9 mouse cellular contexts compared by ENCODE assay signal in the genomic region with DNA sequence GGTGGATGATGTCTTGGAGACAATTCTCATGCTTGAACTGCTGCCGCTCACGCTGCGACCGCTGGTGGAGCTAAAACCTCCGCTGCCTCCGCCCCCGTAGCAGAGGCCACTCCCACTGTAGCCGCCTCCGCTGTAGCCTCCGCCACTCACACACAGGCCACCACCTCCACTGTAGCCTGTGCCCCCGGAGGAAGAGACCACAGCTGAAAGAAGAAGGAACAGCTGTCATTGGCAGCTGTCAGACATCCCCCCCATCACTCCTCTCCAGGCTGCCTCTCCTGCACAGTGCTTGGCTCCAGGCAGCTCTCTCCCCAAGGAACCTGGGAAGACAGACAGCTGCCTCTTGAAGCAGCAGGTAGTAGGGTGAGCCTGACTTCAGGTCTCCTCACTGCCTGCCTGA. TPM values are rescaled to one million over a fixed set of nuclear protein-coding genes. Genes with fewer than 3 reads are reported as not detected.
DNase-seq lines count a peak whose midpoint lies in the region; ATAC-seq and TF ChIP-seq lines count a peak whose summit lies in the region.
"Had no signal": no experiment of that assay in that cellular context is flagged by ENCODE, and none has a peak within 500 bp of the region (broad histone marks: within the 10 kb centered on the region; RNA-seq: fewer than 3 reads in every experiment).

No protein-coding gene starts in this region.

- H3K27ac ChIP-seq in heart, adult 2 months: no peak overlapping the region
- H3K27ac ChIP-seq in kidney, embryonic 16.5 days (ENCODE audit: low read length): no peak overlapping the region
- H3K27ac ChIP-seq in midbrain, embryonic 10.5 days (replicated peaks): no peak overlapping the region

- H3K9ac ChIP-seq in heart, adult 2 months (ENCODE audit: low read depth, low read length): no peak overlapping the region
- no peak overlapping the region for H3K9ac ChIP-seq in kidney, embryonic 16.5 days (replicated peaks; ENCODE audit: low read length)

- no peak for TF ChIP-seq CTCF in heart, adult 2 months (IDR thresholded peaks at IDR 0.05)

- peak; percentile 7 to 34 for DNase-seq in heart, adult 2 months
- DNase-seq in heart, adult 11 months: no peak
- peak; percentile 41 to 50 for DNase-seq in adrenal gland, postnatal 36 days
- peak; percentile 12 for DNase-seq in gastrocnemius, postnatal 25 days
- DNase-seq in midbrain, embryonic 10.5 days (ENCODE audit: low spot score): peak; percentile 51
- peak; percentile 21 to 34 for DNase-seq in thymus, adult 18-20 months
- DNase-seq in ovary, postnatal 14 days (ENCODE audit: low spot score): no peak

- no peaks in the 10 kb centered on the region; the same call in 1 of the 2 replicates for H3K27me3 ChIP-seq in heart, adult 2 months (ENCODE audit: control insufficient read depth, insufficient read depth, low read length)
- H3K27me3 ChIP-seq in kidney, embryonic 16.5 days (ENCODE audit: insufficient read depth, low read length): peaks cover 17% of the 10 kb centered on the region; the same call in 1 of the 2 replicates
- peaks cover 49% of the 10 kb centered on the region for H3K27me3 ChIP-seq in midbrain, embryonic 10.5 days (ENCODE audit: low read depth, poor library complexity, severe bottlenecking)

- H3K36me3 ChIP-seq in heart, adult 2 months (ENCODE audit: control insufficient read depth, insufficient read depth, low read length): no peaks in the 10 kb centered on the region
- H3K36me3 ChIP-seq in kidney, embryonic 16.5 days (ENCODE audit: insufficient read depth, low read length): no peaks in the 10 kb centered on the region
- H3K36me3 ChIP-seq in midbrain, embryonic 10.5 days: no peaks in the 10 kb centered on the region

- TF ChIP-seq POLR2A in heart, adult 2 months (IDR thresholded peaks at IDR 0.05; ENCODE audit: insufficient read depth, low read depth, low read length): no peak

- no peak for TF ChIP-seq EP300 in heart, adult 2 months (IDR thresholded peaks at IDR 0.05; ENCODE audit: insufficient read depth, low read depth, low read length)

- H3K4me3 ChIP-seq in heart, adult 2 months: no peak overlapping the region
- H3K4me3 ChIP-seq in kidney, embryonic 16.5 days (ENCODE audit: low read length): no peak overlapping the region
- H3K4me3 ChIP-seq in midbrain, embryonic 10.5 days: peak overlapping the region; percentile 39

- H3K9me3 ChIP-seq in kidney, embryonic 16.5 days (ENCODE audit: low read length): no peaks in the 10 kb centered on the region
- no peaks in the 10 kb centered on the region for H3K9me3 ChIP-seq in midbrain, embryonic 10.5 days (replicated peaks)

- H3K79me2 ChIP-seq in heart, adult 2 months (replicated peaks; ENCODE audit: control insufficient read depth, insufficient read depth, low read length): no peaks in the 10 kb centered on the region

- intact Hi-C loops in heart, adult 2 months (cut with DNase I): no loop called here

- no peaks in the 10 kb centered on the region for H3K4me1 ChIP-seq in heart, adult 2 months (ENCODE audit: control insufficient read depth, insufficient read depth, low read length)
- H3K4me1 ChIP-seq in kidney, embryonic 16.5 days (ENCODE audit: insufficient read depth, low read length): peaks cover 6% of the 10 kb centered on the region
- H3K4me1 ChIP-seq in midbrain, embryonic 10.5 days: peaks cover 27% of the 10 kb centered on the region

- 0% methylated on average over 11 of the region's 11 CpGs for WGBS in heart, adult 2 months
- WGBS in kidney, embryonic 16.5 days: under 1% methylated on average over 11 of the region's 11 CpGs
- 2% methylated on average over 11 of the region's 11 CpGs for WGBS in midbrain, embryonic 10.5 days

- H3K4me2 ChIP-seq in kidney, embryonic 16.5 days (replicated peaks; ENCODE audit: low read depth, low read length): peak overlapping the region; percentile 1

- peak; percentile 84 for ATAC-seq in kidney, embryonic 16.5 days (ENCODE audit: low FRiP score, low TSS enrichment)

RNA-seq across cellular contexts. Expression of gene Krt82, which starts 2.7 kb away (rescaled TPM):
- not detected for total RNA-seq in heart, adult 2 months (2021)
- polyA plus RNA-seq in heart, adult 2 months (2012; rRNA removed): not detected in 2 replicates
- not detected for total RNA-seq in adrenal gland, postnatal 36 days (2021)
- not detected for total RNA-seq in gastrocnemius, postnatal 25 days (2021)
- polyA plus RNA-seq in kidney, embryonic 16.5 days (2015; fragmentation: Nextera tagmentation; extraction: Ambion mirVana): not detected in 2 replicates
- polyA plus RNA-seq in midbrain, embryonic 10.5 days (2016; fragmentation: Nextera tagmentation; extraction: Ambion mirVana): not detected in 2 replicates
- total RNA-seq: ES-E14 had no signal

RNA-seq across cellular contexts. Expression of gene Krt90, which starts 9.6 kb away (rescaled TPM):
- total RNA-seq in heart, adult 2 months (2021): not detected
- polyA plus RNA-seq in heart, adult 2 months (2012; rRNA removed): 0.06 TPM in 1 of 2 replicates, not detected in the other
- total RNA-seq in adrenal gland, postnatal 36 days (2021): not detected
- total RNA-seq in gastrocnemius, postnatal 25 days (2021): not detected
- 0.10 and 0.15 TPM in 2 replicates for polyA plus RNA-seq in kidney, embryonic 16.5 days (2015; fragmentation: Nextera tagmentation; extraction: Ambion mirVana)
- polyA plus RNA-seq in midbrain, embryonic 10.5 days (2016; fragmentation: Nextera tagmentation; extraction: Ambion mirVana): 0.51 and 0.67 TPM in 2 replicates

RNA-seq across cellular contexts. Expression of gene Krt75, which starts 20.5 kb away (rescaled TPM):
- total RNA-seq in heart, adult 2 months (2021): not detected
- not detected in 2 replicates for polyA plus RNA-seq in heart, adult 2 months (2012; rRNA removed)
- not detected for total RNA-seq in adrenal gland, postnatal 36 days (2021)
- not detected for total RNA-seq in gastrocnemius, postnatal 25 days (2021)
- 0.27 and 0.32 TPM in 2 replicates for polyA plus RNA-seq in kidney, embryonic 16.5 days (2015; fragmentation: Nextera tagmentation; extraction: Ambion mirVana)
- not detected in 2 replicates for polyA plus RNA-seq in midbrain, embryonic 10.5 days (2016; fragmentation: Nextera tagmentation; extraction: Ambion mirVana)

RNA-seq across cellular contexts. Expression of gene Krt84, which starts 20.5 kb away (rescaled TPM):
- total RNA-seq in heart, adult 2 months (2021): not detected
- not detected in 2 replicates for polyA plus RNA-seq in heart, adult 2 months (2012; rRNA removed)
- total RNA-seq in adrenal gland, postnatal 36 days (2021): not detected
- total RNA-seq in gastrocnemius, postnatal 25 days (2021): not detected
- polyA plus RNA-seq in kidney, embryonic 16.5 days (2015; fragmentation: Nextera tagmentation; extraction: Ambion mirVana): not detected in 2 replicates
- not detected in 2 replicates for polyA plus RNA-seq in midbrain, embryonic 10.5 days (2016; fragmentation: Nextera tagmentation; extraction: Ambion mirVana)
- total RNA-seq: ES-E14 had no signal

RNA-seq across cellular contexts. Expression of gene Gm49425, which starts 36.1 kb away (rescaled TPM):
- not detected for total RNA-seq in heart, adult 2 months (2021)
- polyA plus RNA-seq in heart, adult 2 months (2012; rRNA removed): not detected in 2 replicates
- total RNA-seq in adrenal gland, postnatal 36 days (2021): not detected
- not detected for total RNA-seq in gastrocnemius, postnatal 25 days (2021)
- not detected in 2 replicates for polyA plus RNA-seq in kidney, embryonic 16.5 days (2015; fragmentation: Nextera tagmentation; extraction: Ambion mirVana)
- not detected in 2 replicates for polyA plus RNA-seq in midbrain, embryonic 10.5 days (2016; fragmentation: Nextera tagmentation; extraction: Ambion mirVana)
- total RNA-seq: ES-E14 had no signal

Comparison
In these comparisons a context has a peak if more than half of its experiments do, and no peak if none do; other contexts are left out.
1. DNase-seq: peak in heart, adult 2 months (2 of 2), adrenal gland, postnatal 36 days (2 of 2), gastrocnemius, postnatal 25 days (single experiment), midbrain, embryonic 10.5 days (single experiment) and thymus, adult 18-20 months (2 of 2); none in heart, adult 11 months (single experiment) and ovary, postnatal 14 days (single experiment).